ENCODE assay signal across 8 mouse cellular contexts in genomic region chr3:85886636-85887238, GRCm38 (mm10). TPM values are rescaled to one million over a fixed set of nuclear protein-coding genes. Genes with fewer than 3 reads are reported as not detected.
DNase-seq lines count a peak whose midpoint lies in the region; ATAC-seq and TF ChIP-seq lines count a peak whose summit lies in the region.

No protein-coding gene starts in this region.

- no peak for ATAC-seq in embryonic facial prominence, embryonic 15.5 days (ENCODE audit: insufficient number of reproducible peaks, low FRiP score, low TSS enrichment, low read depth)
- ATAC-seq in megakaryocyte progenitor cell, adult 5-6 weeks (replicated peaks; ENCODE audit: poor library complexity): no peak

- TF ChIP-seq CTCF in spleen, adult 2 months (IDR thresholded peaks at IDR 0.05; ENCODE audit: extremely low read depth, insufficient read depth, insufficient read length, insufficient replicate concordance): no peak
- no peak for TF ChIP-seq CTCF in lung, adult 2 months (IDR thresholded peaks at IDR 0.05; ENCODE audit: insufficient read depth, low read length)
- no peak for TF ChIP-seq CTCF in testis, adult 2 months (IDR thresholded peaks at IDR 0.05; ENCODE audit: control insufficient read depth, insufficient read depth, insufficient replicate concordance, low read depth, low read length)

- intact Hi-C loops in heart, postnatal 14 days (cut with DNase I): loop anchor here (2.0 to 5.0 kb wide), 2 partner anchors 24 to 44 kb away; no protein-coding TSS in a partner anchor
- intact Hi-C loops in left cerebral cortex, postnatal 36 days (cut with DNase I): no loop called here

- peak in 1 of 2 experiments; percentile 2 for DNase-seq in spleen, adult 2 months (ENCODE audit: low read depth in 1 of 2, low spot score in 2 of 2)
- no peak for DNase-seq in spleen, postnatal 4 days (ENCODE audit: low spot score in 2 of 2)
- peak; percentile 25 to 30 for DNase-seq in heart, postnatal 14 days
- no peak for DNase-seq in lung, adult 2 months
- DNase-seq in left cerebral cortex, postnatal 36 days (ENCODE audit: low spot score in 2 of 2): no peak

- H3K4me2 ChIP-seq in embryonic facial prominence, embryonic 15.5 days (replicated peaks): peak overlapping the region; percentile 63

- no peaks in the 10 kb centered on the region for H3K9me3 ChIP-seq in embryonic facial prominence, embryonic 15.5 days (replicated peaks)

- H3K27me3 ChIP-seq in spleen, adult 2 months (ENCODE audit: control insufficient read depth, insufficient read depth, low read length): 0 out of 2 replicates have a peak, but pooled peaks cover 2% of the 10 kb centered on the region
- no peaks in the 10 kb centered on the region for H3K27me3 ChIP-seq in embryonic facial prominence, embryonic 15.5 days
- no peaks in the 10 kb centered on the region for H3K27me3 ChIP-seq in testis, adult 2 months (ENCODE audit: control insufficient read depth, insufficient read depth, low read length)

- peaks cover 5% of the 10 kb centered on the region for H3K4me1 ChIP-seq in spleen, adult 2 months (ENCODE audit: control insufficient read depth, insufficient read depth, insufficient read length)
- peaks cover 13% of the 10 kb centered on the region; the same call in 1 of the 2 replicates for H3K4me1 ChIP-seq in embryonic facial prominence, embryonic 15.5 days
- H3K4me1 ChIP-seq in lung, adult 2 months (ENCODE audit: control insufficient read depth, insufficient read depth, low read length): peaks cover 6% of the 10 kb centered on the region; the same call in 1 of the 2 replicates
- H3K4me1 ChIP-seq in testis, adult 2 months (ENCODE audit: control insufficient read depth, insufficient read depth, low read length): peaks cover 15% of the 10 kb centered on the region

- peak overlapping the region; percentile 1 for H3K9ac ChIP-seq in embryonic facial prominence, embryonic 15.5 days

- TF ChIP-seq POLR2A in spleen, adult 2 months (IDR thresholded peaks at IDR 0.05; ENCODE audit: low read depth, low read length): no peak
- TF ChIP-seq POLR2A in lung, adult 2 months (IDR thresholded peaks at IDR 0.05; ENCODE audit: borderline replicate concordance, extremely low read depth, low read depth, low read length): no peak
- TF ChIP-seq POLR2A in testis, adult 2 months (IDR thresholded peaks at IDR 0.05; ENCODE audit: control insufficient read depth, low read depth, low read length): no peak

- peak overlapping the region; percentile 46; the same call in 1 of the 2 replicates for H3K4me3 ChIP-seq in spleen, adult 2 months (ENCODE audit: extremely low read depth, insufficient read depth, insufficient read length)
- H3K4me3 ChIP-seq in embryonic facial prominence, embryonic 15.5 days (replicated peaks): peak overlapping the region; percentile 47
- H3K4me3 ChIP-seq in lung, adult 2 months (replicated peaks; ENCODE audit: extremely low read depth, low read depth, low read length): peak overlapping the region; percentile 75
- peak overlapping the region; percentile 71 for H3K4me3 ChIP-seq in testis, adult 2 months (ENCODE audit: control insufficient read depth, low read depth, low read length)

- no peaks in the 10 kb centered on the region for H3K36me3 ChIP-seq in spleen, adult 2 months (ENCODE audit: control insufficient read depth, insufficient read depth, low read length)
- H3K36me3 ChIP-seq in embryonic facial prominence, embryonic 15.5 days: no peaks in the 10 kb centered on the region
- H3K36me3 ChIP-seq in testis, adult 2 months (ENCODE audit: control insufficient read depth, insufficient read depth, low read length): no peaks in the 10 kb centered on the region

- 6% methylated on average over 22 of the region's 22 CpGs for WGBS in spleen, adult 2 months
- WGBS in embryonic facial prominence, embryonic 15.5 days: 4% methylated on average over 22 of the region's 22 CpGs
- WGBS in lung, adult 2 months: 4% methylated on average over 22 of the region's 22 CpGs

- no peak overlapping the region for H3K27ac ChIP-seq in spleen, adult 2 months (ENCODE audit: insufficient read depth, low read length)
- H3K27ac ChIP-seq in embryonic facial prominence, embryonic 15.5 days (replicated peaks): peak overlapping the region; percentile 35
- no peak overlapping the region for H3K27ac ChIP-seq in testis, adult 2 months (ENCODE audit: control insufficient read depth, insufficient read depth, low read depth, low read length)

RNA-seq across cellular contexts. Expression of gene Glt28d2, which starts 0.6 kb away (rescaled TPM):
- 0.08 and 0.11 TPM in 2 replicates for polyA plus RNA-seq in spleen, adult 2 months (2012; rRNA removed)
- polyA plus RNA-seq in embryonic facial prominence, embryonic 15.5 days (2015; fragmentation: Nextera tagmentation; extraction: Ambion mirVana): 3.4 and 3.8 TPM in 2 replicates
- total RNA-seq in heart, postnatal 14 days (2021): 1 to 10 TPM; 7.3 to 7.6 TPM
- polyA plus RNA-seq in lung, adult 2 months (2012; rRNA removed): 1.9 and 2.6 TPM in 2 replicates
- 0.25 and 0.43 TPM in 2 replicates for polyA plus RNA-seq in testis, adult 2 months (2012; rRNA removed)
- under 1 TPM; 0.47 to 0.70 TPM for total RNA-seq in left cerebral cortex, postnatal 36 days (2021)
- not detected in 2 replicates for total RNA-seq in megakaryocyte progenitor cell, adult 5-6 weeks (2015)
- not detected in 2 replicates for total RNA-seq in megakaryocyte progenitor cell, adult 5-6 weeks (2017)

RNA-seq across cellular contexts. Expression of gene Gm37240, which starts 0.6 kb away (rescaled TPM):
- 0.52 and 1.1 TPM in 2 replicates for polyA plus RNA-seq in spleen, adult 2 months (2012; rRNA removed)
- polyA plus RNA-seq in embryonic facial prominence, embryonic 15.5 days (2015; fragmentation: Nextera tagmentation; extraction: Ambion mirVana): 12.8 and 18.1 TPM in 2 replicates
- total RNA-seq in heart, postnatal 14 days (2021): 10 to 100 TPM; 39.0 to 42.7 TPM
- polyA plus RNA-seq in lung, adult 2 months (2012; rRNA removed): 11.8 and 16.9 TPM in 2 replicates
- polyA plus RNA-seq in testis, adult 2 months (2012; rRNA removed): 0.95 TPM in 1 of 2 replicates, not detected in the other
- 1 to 10 TPM in 1 of 2 experiments, under 1 TPM in 1; 0.66 to 1.3 TPM for total RNA-seq in left cerebral cortex, postnatal 36 days (2021)
- not detected in 2 replicates for total RNA-seq in megakaryocyte progenitor cell, adult 5-6 weeks (2015)
- total RNA-seq in megakaryocyte progenitor cell, adult 5-6 weeks (2017): not detected in 2 replicates

Comparison
In these comparisons a context has a peak if more than half of its experiments do, and no peak if none do; other contexts are left out.
1. DNase-seq: peak in heart, postnatal 14 days (2 of 2); none in spleen, postnatal 4 days (0 of 2), lung, adult 2 months (single experiment) and left cerebral cortex, postnatal 36 days (0 of 2).
2. Peak in every context shown above with its lines, with median percentiles within 50 percentile points of each other: H3K4me3 ChIP-seq.